Mouse (Mus musculus): ENCODE results near the gene Cd6.
A peak's percentile ranks its signal among the peaks of the same experiment; 100 is the strongest.

The Cd6 gene

GRCm38 (mm10) chr19:10835671-10836070 lies 5.8 kb upstream of the Cd6 start:
- no peak for DNase-seq

DNA sequence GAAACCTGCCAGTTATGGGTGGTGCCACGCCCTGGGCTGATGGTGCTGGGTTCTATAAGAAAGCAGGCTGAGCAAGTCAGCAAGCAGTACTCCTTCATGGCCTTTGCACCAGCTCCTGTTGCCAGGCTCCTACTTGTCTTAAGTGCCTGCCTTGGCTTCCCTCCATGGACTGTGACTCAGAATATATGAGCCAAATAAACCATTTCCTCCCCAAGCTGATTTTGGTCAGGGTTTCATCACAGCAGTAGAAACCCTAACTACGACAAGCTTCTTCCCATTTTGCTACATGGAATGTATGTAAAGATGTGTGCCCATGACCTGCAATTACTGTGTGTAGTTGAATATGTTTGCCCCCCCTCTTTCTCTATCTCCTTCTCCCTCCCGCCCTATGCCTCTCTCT lies 3.8 kb upstream of the Cd6 start:
- DNase-seq = no peak

DNA sequence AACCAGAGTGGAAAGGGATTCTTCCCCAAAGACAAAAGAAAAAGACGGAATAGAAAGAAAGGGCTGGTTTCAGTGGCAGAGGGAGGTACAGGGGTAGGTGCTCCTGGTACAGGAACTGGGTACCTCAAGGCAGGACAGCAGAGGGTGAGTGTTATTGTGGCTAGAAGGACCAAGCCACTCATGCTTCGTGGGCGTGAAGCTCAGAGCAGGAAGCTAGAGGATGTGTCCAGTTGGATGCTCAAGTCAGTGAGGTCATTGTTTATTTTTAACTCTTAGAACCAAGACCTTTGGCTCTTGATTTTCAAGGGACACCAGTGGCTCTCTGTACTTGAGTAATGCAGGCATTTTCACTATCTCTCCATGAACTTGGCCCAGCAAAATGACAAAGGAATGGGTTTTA lies 2.2 kb upstream of the Cd6 start:
- DNase-seq = no peak

DNA sequence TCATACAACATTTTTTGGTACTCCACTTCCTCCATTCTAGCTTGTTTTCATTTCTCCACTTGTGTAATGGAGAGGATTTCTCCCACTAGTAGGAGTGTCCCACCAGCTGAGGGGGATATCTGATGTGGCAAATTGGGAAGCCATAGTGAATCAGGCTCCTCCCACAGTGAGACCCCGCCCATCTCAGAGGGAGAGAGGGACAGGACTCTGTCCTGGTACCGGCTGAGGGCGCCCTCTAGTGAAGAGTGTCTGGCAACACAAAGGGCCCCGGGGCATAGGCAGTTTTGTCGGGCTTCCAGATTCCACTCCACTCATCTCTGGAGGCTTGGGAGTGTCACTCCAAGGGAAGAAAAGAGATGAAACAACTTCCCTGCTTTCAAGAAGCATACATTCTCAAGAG lies 1.6 kb upstream of the Cd6 start:
- DNase-seq = peak; percentile 87 to 91

- no peak for DNase-seq
These were observed 1.5 kb downstream of the Cd6 start for GRCm38 (mm10) chr19:10828321-10828720.

DNA sequence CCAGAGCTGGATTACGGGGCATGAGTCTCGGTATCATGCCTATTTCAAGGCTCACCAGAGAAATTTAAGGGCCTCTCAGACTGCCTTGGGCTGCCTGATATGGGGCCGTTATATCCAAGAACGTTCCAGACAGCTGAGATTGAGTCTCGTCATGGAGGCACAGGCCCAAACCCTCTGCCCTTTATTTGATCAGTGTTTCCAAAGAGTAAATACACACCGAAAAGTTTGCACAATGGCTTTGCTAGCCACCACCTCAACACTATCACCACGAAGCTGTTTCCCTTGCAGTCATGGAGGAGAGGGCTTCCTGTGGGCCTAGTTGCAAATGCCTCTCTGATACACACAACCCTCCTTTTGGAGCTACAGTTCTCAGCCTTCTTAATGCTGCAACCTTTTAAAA lies 5.8 kb downstream of the Cd6 start:
- DNase-seq = no peak

DNA sequence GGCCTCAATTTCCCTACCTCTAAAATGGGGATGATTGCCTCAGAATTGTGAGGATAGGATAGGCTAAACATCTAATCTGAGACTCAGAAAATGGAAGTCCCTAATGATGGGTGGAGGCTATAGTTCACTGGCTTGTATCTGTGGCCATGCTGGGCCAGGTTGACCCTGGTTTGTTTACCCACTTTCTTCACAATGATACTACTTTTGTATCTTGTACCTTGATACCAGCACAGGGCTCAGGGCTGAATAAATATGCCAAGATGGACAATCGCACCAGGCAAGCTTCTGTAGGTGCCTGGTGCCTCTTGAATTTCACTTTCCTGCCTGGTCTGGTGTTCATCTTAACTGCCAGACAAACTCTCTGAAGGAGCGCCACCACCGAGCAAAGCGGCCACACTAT lies 7.3 kb downstream of the Cd6 start:
- DNase-seq = no peak

GRCm38 (mm10) chr19:10821319-10821718 lies 8.5 kb downstream of the Cd6 start:
- no peak for DNase-seq

DNA sequence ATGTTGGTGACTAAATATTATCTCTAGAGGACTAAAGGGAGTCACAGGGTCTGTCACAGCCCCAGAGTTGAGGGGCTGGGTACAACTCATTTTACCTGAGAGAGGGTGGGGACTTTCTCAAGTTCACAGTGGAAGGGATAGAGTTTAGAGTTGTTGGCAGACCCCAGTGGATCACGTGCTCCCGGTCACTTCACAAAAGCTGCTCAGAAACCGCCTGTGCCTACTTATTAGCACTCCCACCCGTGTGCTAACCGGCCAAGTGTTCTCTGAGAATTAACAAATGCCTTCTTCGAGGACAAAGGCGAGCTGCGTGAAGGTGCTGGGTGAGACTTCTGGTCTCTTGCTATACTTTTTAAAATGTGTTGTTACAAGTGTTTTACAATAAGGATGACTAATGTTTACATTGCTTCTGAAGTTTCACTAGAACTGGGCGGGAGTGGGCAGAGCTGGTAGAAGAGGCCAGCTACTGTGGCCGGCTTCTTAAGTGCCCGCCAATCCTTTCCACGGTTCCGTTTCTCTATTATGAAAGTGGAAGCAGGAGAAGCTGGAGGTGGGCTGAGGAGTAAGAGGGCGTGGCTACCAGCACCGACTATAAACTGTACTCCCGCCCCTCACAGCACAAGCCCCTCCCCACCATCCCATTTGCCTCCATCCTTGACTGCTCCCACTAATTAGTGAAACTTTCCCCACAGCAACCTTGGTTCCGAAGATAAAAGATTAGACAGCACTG lies 11.5 kb downstream of the Cd6 start:
- DNase-seq = no peak

DNA sequence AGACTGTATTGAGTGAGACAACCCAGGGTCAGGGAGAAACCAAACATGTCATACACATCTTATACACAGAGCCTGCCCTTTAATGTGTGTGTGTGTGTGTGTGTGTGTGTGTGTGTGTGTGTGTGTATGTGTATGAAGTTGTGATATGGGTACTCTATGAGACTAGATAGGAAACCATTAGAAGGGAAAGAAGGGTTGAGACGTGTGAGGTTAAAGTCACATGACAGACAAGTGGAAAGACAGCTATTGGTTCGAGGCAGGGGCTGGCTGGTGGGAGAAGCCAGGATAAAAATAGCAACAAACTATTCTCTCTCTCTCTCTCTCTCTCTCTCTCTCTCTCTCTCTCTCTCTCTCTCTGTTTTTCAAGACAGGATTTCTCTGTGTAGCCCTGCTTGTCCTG lies 13.4 kb downstream of the Cd6 start:
- no peak for DNase-seq

GRCm38 (mm10) chr19:10815871-10816270 lies 14.0 kb downstream of the Cd6 start:
- no peak for DNase-seq

- DNase-seq = no peak
These were observed 16.0 kb downstream of the Cd6 start for GRCm38 (mm10) chr19:10813905-10814304.

- no peak for DNase-seq
These were observed 16.8 kb downstream of the Cd6 start for GRCm38 (mm10) chr19:10813039-10813438.

DNA sequence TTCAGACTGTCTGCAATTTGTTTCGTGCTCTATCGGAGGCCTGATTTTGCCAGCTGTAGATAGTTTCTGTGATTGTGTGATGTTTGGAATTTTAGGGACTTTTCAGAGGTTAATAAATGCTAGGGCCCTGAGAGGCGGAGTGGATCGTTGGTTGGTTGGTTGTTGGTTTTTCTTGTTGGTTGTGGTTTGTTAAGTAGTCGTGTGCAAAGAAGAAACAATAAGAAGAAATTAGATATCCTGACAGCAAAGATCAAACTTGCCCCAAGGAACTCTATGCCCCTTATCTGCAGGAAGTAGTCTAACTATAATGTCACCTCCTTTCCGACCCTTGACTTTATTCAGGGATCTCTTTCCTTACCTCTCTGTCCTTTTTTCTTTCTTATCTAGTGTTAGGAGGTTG lies 18.4 kb downstream of the Cd6 start:
- no peak for DNase-seq

GRCm38 (mm10) chr19:10810176-10810492 lies 19.7 kb downstream of the Cd6 start:
- peak; percentile 59 to 69 for DNase-seq

DNA sequence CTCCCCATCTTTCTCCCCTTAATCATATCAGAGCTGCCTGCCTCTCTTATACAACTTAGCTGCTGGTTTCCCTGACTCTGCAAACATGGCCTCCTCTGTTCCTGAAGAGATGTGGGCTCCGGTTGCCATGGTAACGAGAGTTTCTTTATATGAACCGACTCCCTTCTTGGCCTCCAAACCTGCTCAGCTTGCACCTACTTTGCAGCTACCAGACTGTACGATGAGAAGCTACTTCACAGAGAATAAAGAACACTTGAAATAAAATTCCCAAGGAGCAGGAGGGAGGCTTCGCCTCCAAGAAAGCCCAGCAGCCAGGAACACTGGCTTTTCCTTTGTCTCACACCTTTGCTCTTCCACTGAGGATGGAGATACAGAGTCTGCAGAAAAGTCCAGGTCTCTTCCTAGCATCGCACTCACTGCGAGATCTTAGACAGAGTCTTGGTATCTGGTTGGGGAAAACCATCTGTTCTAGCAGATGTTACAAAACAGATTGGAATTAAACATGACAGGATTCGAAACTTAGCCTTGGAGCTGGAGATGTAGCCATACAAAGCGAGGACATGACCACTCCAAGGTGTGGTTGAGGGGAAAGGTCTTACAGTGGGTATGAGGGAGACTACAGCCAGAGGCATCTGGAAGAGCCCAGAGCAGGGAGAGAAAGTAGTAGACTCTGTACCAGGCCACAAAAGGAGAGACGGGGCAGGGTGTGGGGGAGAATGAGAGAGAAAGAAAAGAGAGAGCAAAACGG lies 20.3 kb downstream of the Cd6 start:
- DNase-seq = peak; percentile 54 to 62

- DNase-seq = no peak
These were observed 21.2 kb downstream of the Cd6 start for GRCm38 (mm10) chr19:10808524-10809233.

DNA sequence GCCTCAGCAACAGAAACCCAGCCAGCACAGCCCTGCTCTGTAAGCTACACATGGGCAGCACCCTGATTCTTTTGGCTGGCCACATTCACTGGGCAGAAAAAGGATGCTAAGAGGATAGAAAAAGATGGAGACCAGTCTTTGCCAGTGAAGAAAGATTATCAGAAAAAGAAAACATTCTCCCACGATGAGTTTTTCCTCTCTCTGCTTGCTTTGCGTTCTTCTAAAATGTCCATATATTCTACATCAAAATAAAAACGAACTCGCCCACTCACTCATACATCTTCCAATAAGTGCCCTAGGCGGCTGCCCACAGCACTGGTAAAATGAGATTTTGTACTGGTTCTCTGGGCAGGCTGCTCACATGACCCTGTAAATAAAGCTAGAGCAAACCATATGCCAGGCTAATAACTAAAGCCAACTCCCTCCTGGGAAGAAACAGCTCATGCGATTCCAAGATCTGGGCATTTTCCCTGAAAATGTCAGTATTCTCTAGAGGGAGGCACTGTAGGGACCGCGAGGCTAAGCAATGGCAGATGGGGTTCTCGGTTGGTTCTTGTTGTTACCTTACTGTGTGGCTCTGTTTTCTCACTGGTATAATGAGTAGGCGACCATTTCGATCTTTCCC lies 24.1 kb downstream of the Cd6 start:
- peak; percentile 77 for DNase-seq

DNA sequence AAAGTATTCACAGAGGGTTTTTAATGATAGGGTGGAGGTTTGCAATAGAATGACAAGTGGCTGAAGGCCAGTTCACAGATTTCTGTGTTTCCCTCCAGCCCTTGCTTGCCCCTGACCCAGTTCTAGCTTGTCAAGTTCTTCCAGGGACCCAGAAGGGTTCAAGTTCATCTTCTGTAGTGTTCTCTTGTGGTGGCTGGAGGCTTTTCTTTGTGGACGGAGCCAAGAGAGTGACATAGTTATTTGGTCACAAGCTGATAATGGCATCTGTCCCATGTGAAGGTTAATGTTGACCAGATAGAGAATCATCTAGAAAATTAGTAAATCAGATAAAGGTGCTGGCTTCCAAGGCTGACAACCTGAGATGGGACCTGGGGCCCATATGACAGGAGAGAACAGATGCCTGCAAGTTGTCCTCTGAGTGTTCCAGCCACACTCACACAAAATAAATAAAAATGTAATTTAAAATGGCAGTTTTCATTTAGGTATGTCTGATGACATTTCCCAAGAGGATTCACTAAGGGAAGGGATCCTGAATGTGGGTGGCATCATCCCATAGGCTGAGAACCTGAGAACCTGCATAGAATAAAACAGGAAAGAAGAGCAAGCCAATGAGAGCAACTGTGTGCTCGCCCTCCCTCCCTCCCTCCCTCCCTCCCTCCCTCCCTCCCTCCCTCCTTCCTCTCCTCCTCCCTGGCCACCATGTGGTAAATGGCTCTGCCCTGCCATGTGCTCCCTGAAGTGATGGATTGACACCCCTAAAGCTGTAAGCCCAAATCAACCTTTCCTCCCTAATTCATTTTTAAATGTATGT lies 24.8 kb downstream of the Cd6 start:
- DNase-seq = no peak

- DNase-seq = no peak
These were observed 26.1 kb downstream of the Cd6 start for GRCm38 (mm10) chr19:10803751-10804150.

GRCm38 (mm10) chr19:10801906-10802305 lies 28.0 kb downstream of the Cd6 start:
- peak in 1 of 2 experiments; percentile 58 for DNase-seq

- DNase-seq = peak in 1 of 2 experiments; percentile 47
These were observed 28.8 kb downstream of the Cd6 start for GRCm38 (mm10) chr19:10801070-10801469.

GRCm38 (mm10) chr19:10799155-10799554 lies 30.7 kb downstream of the Cd6 start:
- DNase-seq = no peak

All from cerebellum, postnatal 10 days (tissue).